Mouse (Mus musculus) lung, postnatal 0 days (tissue): ENCODE data around the gene Slc17a9. TPM values are rescaled to one million over a fixed set of nuclear protein-coding genes. Genes with fewer than 3 reads are reported as not detected.

Source experiments
- ATAC-seq: fragments of 200-750 bp; cut with Nextera tagmentation; 2 replicates; pipeline ENCODE4 v1.8.0; 2017; ENCODE audit warnings: moderate library complexity
- DNase-seq: peaks from one replicate; pipeline ENCODE4 v3.0.0-alpha.2; 2016; ENCODE audit warnings: low spot score
- H3K27ac ChIP-seq: fragments of 300-500 bp; sonication (generic); 2 replicates; pipeline ENCODE4 v1.5.1; 2014; ENCODE audit warnings: antibody characterized with exemption, mild to moderate bottlenecking, low read length, mixed read lengths
- H3K27me3 ChIP-seq: fragments of 300-500 bp; sonication (generic); replicated peaks from 2 replicates; pipeline ENCODE4 v1.6.1; 2014; ENCODE audit warnings: low read length, mixed read lengths; ENCODE audit not compliant: insufficient read depth
- H3K36me3 ChIP-seq: fragments of 300-500 bp; sonication (generic); 2 replicates; pipeline ENCODE4 v1.6.1; 2014; ENCODE audit warnings: low read length, mixed read lengths; ENCODE audit not compliant: insufficient read depth
- H3K4me1 ChIP-seq: fragments of 300-500 bp; sonication (generic); 2 replicates; pipeline ENCODE4 v1.6.1; 2014; ENCODE audit warnings: antibody characterized with exemption, low read depth, low read length, mixed read lengths; ENCODE audit not compliant: insufficient read depth
- H3K4me2 ChIP-seq: fragments of 300-500 bp; sonication (generic); replicated peaks from 2 replicates; pipeline ENCODE4 v1.6.1; 2014; ENCODE audit warnings: low read depth, mild to moderate bottlenecking, low read length, moderate library complexity, mixed read lengths
- H3K4me3 ChIP-seq: fragments of 300-500 bp; sonication (generic); 2 replicates; pipeline ENCODE4 v1.5.1; 2014; ENCODE audit warnings: low read depth, low read length
- H3K9ac ChIP-seq: fragments of 300-500 bp; sonication (generic); replicated peaks from 2 replicates; pipeline ENCODE4 v1.6.1; 2014; ENCODE audit warnings: low read depth, mild to moderate bottlenecking
- H3K9me3 ChIP-seq: fragments of 300-500 bp; sonication (generic); 2 replicates; pipeline ENCODE4 v1.6.1; 2016; ENCODE audit warnings: low read length, mixed read lengths
- CTCF ChIP-seq: IDR thresholded peaks from 2 replicates; pipeline ENCODE4 v1.5.1; 2016; ENCODE audit warnings: antibody characterized with exemption, mild to moderate bottlenecking
- EP300 ChIP-seq: IDR thresholded peaks from 2 replicates; pipeline ENCODE4 v1.6.1; 2016; ENCODE audit warnings: antibody characterized with exemption, mild to moderate bottlenecking, control low read depth
- WGBS: fragments of 180-500 bp; shearing (Covaris S2); extraction: QIAGEN DNeasy Blood & Tissue Kit; methylation state at CpG from one replicate; pipeline ENCODE4 v1.1.7; 2014; 5-methylcytosine and 5-hydroxymethylcytosine counted together
- polyA plus RNA-seq: library from polyadenylated mRNA; unstranded; fragments of >200 nt; fragmentation: Nextera tagmentation; extraction: Ambion mirVana; gene quantifications from 2 replicates; pipeline ENCODE4 v1.2.1, GENCODE M21; 2015

The Slc17a9 gene
- polyA plus RNA-seq, 1 experiment from 2014 or later, result 1.4 TPM

GRCm38 (mm10) chr2:180779226-180780104 is 54.4 kb downstream of the Slc17a9 start:
- H3K36me3 ChIP-seq, result no peaks in the 10 kb centered on the region
- no peaks in the 10 kb centered on the region for H3K9me3 ChIP-seq
- no peak overlapping the region for H3K4me3 ChIP-seq
- peaks cover 41% of the 10 kb centered on the region for H3K27me3 ChIP-seq
- ATAC-seq, result no peak
- TF ChIP-seq CTCF (peak; percentile 96), EP300 (no peak)
- no peaks in the 10 kb centered on the region for H3K4me1 ChIP-seq
- no peak overlapping the region for H3K4me2 ChIP-seq
- 23% methylated on average over 12 of the region's 12 CpGs for WGBS
- DNase-seq, result peak; percentile 71
- H3K27ac ChIP-seq, result no peak overlapping the region
- H3K9ac ChIP-seq, result no peak overlapping the region

- H3K4me2 ChIP-seq, result no peak overlapping the region
- H3K27me3 ChIP-seq, result peaks cover 36% of the 10 kb centered on the region
- WGBS, result 5% methylated on average over 2 of the region's 2 CpGs
- H3K4me3 ChIP-seq, result no peak overlapping the region
- no peaks in the 10 kb centered on the region for H3K36me3 ChIP-seq
- no peak overlapping the region for H3K27ac ChIP-seq
- no peaks in the 10 kb centered on the region for H3K9me3 ChIP-seq
- DNase-seq (no peak), ATAC-seq (no peak)
- no peak overlapping the region for H3K9ac ChIP-seq
- TF ChIP-seq EP300 (no peak), CTCF (no peak)
- no peaks in the 10 kb centered on the region for H3K4me1 ChIP-seq
Measured at GRCm38 (mm10) chr2:180780282-180780681, 55.2 kb downstream of the Slc17a9 start.

DNA sequence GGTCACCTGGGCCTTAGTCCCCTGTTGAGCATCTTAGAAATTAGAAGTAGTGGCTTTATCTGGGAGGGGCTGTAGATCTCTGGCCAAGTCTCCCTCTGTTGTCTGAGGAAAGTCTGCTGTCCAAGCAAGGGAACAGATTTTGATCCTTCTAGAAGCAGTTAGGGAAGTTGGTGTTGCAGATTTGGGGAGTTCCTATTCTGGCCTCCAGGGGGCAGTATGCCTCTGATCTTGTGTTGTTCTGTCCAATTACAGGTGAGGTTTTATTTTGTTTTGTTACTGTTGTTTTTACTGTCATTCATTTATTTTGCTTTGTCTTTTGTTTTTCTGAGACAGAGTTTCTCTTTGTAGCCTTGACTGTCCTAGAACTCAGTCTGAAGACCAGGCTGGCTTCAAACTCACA is 61.7 kb downstream of the Slc17a9 start:
- no peak for ATAC-seq
- peak; percentile 16 for DNase-seq
- Histone ChIP-seq H3K9ac (no peak overlapping the region), H3K27ac (no peak overlapping the region), H3K4me3 (no peak overlapping the region), H3K9me3 (no peaks in the 10 kb centered on the region), H3K4me2 (no peak overlapping the region), H3K36me3 (no peaks in the 10 kb centered on the region), H3K4me1 (no peaks in the 10 kb centered on the region), H3K27me3 (no peaks in the 10 kb centered on the region)
- peak; percentile 73 for TF ChIP-seq CTCF
- no peak for TF ChIP-seq EP300

DNA sequence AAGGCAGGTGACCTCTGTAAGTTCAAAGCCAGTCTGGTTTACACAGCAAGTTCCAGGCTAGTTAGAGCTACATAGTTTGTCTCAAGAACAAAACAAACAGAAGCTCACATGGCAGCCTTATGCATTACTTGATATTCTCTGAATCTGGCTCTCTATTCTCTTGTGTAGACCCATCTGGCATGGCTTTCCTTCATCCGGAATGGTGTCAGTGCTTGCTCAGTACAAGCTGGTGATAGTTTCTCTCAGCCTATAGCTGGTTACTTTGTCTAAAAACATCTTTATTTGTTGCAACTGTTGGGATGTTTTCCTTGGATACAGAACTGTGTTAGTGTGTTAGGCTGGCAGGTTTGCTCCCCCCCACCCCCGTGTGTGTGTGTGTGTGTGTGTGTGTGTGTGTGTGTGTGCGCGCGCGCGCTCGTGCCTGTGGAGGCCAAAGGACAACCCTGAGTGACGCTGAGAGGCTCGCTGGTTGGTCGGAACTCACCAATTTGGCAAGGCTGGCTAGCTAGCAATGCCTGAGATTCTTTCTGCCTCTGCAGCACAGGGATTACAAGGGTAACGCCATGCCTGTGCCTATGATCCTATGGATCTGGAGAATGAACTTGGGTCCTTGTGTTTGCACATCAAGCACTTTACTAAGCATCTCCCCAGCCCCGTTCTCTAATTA is 62.6 kb downstream of the Slc17a9 start:
- Histone ChIP-seq H3K27ac (no peak overlapping the region), H3K9me3 (no peaks in the 10 kb centered on the region), H3K4me3 (no peak overlapping the region), H3K27me3 (no peaks in the 10 kb centered on the region), H3K36me3 (no peaks in the 10 kb centered on the region), H3K4me2 (no peak overlapping the region), H3K4me1 (no peaks in the 10 kb centered on the region), H3K9ac (no peak overlapping the region)
- no peak for ATAC-seq
- 63% methylated on average over 13 of the region's 13 CpGs for WGBS
- TF ChIP-seq EP300 (no peak), CTCF (no peak)
- DNase-seq, result no peak

DNA sequence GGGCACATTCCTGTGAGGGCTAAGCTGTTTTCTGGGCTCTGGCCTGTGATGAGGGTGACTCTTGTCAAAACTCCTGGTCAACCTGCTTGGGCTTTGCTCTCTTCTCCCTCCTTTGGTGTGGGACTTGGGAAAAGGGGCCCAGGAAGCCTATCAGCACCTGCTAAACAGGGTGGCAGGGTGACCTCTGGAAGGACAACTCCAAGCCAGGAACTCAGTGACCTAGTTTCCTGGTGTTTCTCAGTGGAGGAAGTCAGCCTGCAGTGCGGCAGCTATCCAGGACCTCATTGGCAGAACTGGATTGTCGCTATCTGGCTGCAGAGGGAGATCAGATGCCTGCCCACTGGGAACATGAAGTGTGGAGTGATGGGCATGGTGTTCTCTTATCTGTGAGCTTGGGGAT is 63.3 kb downstream of the Slc17a9 start:
- Histone ChIP-seq H3K4me2 (no peak overlapping the region), H3K9me3 (no peaks in the 10 kb centered on the region), H3K4me3 (no peak overlapping the region), H3K27me3 (no peaks in the 10 kb centered on the region), H3K36me3 (no peaks in the 10 kb centered on the region), H3K9ac (no peak overlapping the region), H3K27ac (no peak overlapping the region), H3K4me1 (no peaks in the 10 kb centered on the region)
- no peak for ATAC-seq
- 12% methylated on average over 2 of the region's 2 CpGs for WGBS
- TF ChIP-seq CTCF (no peak), EP300 (no peak)
- no peak for DNase-seq

- Histone ChIP-seq H3K27ac (no peak overlapping the region), H3K4me3 (no peak overlapping the region), H3K4me2 (no peak overlapping the region), H3K9me3 (no peaks in the 10 kb centered on the region), H3K27me3 (no peaks in the 10 kb centered on the region), H3K36me3 (no peaks in the 10 kb centered on the region), H3K4me1 (no peaks in the 10 kb centered on the region), H3K9ac (no peak overlapping the region)
- ATAC-seq (no peak), DNase-seq (no peak)
- TF ChIP-seq EP300 (no peak), CTCF (no peak)
- WGBS, result 15% methylated on average over 6 of the region's 7 CpGs
Measured at GRCm38 (mm10) chr2:180788843-180789242, 63.8 kb downstream of the Slc17a9 start.
